Mouse (Mus musculus) G1E (cell line): ENCODE measurements around the gene Phf20.

ENCODE experiments used
- CTCF ChIP-seq: IDR thresholded peaks from 2 replicates; pipeline ENCODE4 v1.5.1; 2012; ENCODE audit warnings: low read depth, low read length, inconsistent platforms, mixed read lengths
- GATA1 ChIP-seq: IDR thresholded peaks from 2 replicates; pipeline ENCODE4 v1.6.1; 2012; ENCODE audit warnings: borderline replicate concordance, low read length, inconsistent platforms, mixed read lengths
- GATA2 ChIP-seq: IDR thresholded peaks from 2 replicates; pipeline ENCODE4 v1.6.1; 2012; ENCODE audit warnings: low read depth, low read length, inconsistent platforms, borderline replicate concordance
- POLR2AphosphoS5 ChIP-seq: IDR thresholded peaks from 2 replicates; pipeline ENCODE4 v1.6.1; 2012; ENCODE audit warnings: low read depth, low read length, inconsistent platforms; ENCODE audit not compliant: insufficient replicate concordance
- TAL1 ChIP-seq: conservative IDR thresholded peaks from 2 replicates; pipeline ENCODE4 v1.6.1; 2012; ENCODE audit warnings: low read depth, low read length, inconsistent platforms, mixed read lengths

DNA sequence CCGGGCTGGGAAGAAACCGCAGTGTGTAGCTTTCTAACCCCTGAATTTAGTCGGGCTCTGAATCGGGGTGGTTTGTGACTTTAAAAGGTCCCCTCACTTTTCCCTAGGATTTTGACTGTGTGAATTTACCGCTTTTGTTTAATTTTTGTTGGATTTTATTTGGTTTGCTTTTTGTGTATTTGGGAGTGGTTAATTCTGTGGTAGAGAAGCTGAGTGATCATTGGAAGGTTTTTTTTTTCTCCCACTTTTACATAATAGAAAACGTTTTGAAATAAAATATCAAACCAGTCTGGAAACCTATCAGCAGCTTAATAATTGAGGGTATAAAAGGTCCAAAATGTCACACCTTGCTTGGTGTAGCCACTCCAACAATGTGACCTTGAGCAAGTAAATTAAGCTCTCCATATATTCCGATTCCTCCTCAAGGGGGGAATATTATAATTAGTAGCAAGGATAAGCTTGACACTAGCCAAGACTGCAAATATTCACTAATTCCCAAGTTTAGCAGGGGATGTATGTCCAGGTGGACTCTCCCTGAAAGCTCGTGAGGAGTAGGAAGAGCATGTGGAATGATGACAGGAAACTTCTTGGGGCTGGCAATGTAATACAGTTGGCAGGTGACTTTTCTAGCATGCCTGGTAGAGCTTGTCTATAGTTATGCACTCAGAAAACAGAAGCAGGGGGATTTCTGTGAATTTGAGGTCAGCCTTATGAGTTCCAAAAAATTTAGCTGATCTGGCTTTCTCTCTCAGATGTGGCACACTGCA is 15.3 kb upstream of the Phf20 start:
- TF ChIP-seq GATA1: no peak
- no peak for TF ChIP-seq CTCF
- TF ChIP-seq GATA2: no peak
- TF ChIP-seq POLR2AphosphoS5: no peak
- no peak for TF ChIP-seq TAL1
